Mouse (Mus musculus) myocyte (in vitro differentiated cells): ENCODE data around the gene Frmd4a. TPM values are rescaled to one million over a fixed set of nuclear protein-coding genes. Genes with fewer than 3 reads are reported as not detected.

ENCODE experiments used
- H3K27me3 ChIP-seq: one replicate; pipeline ENCODE4 v1.6.1; 2011; ENCODE audit not compliant: control insufficient read depth, insufficient read depth, insufficient read length
- H3K36me3 ChIP-seq: one replicate; pipeline ENCODE4 v1.6.1; 2011; ENCODE audit not compliant: control insufficient read depth, insufficient read depth
- H3K4me2 ChIP-seq: one replicate; pipeline ENCODE4 v1.6.1; 2011; ENCODE audit warnings: low read depth, control low read depth
- H3K4me3 ChIP-seq: one replicate; pipeline ENCODE4 v1.5.1; 2011; ENCODE audit warnings: mild to moderate bottlenecking, control low read depth, moderate library complexity
- H3K79me2 ChIP-seq: one replicate; pipeline ENCODE4 v1.6.1; 2011; ENCODE audit not compliant: control insufficient read depth, insufficient read depth
- H3ac ChIP-seq: one replicate; pipeline ENCODE4 v1.6.1; 2011; ENCODE audit not compliant: control insufficient read depth, insufficient read length
- CEBPB ChIP-seq: IDR thresholded peaks from 2 replicates; pipeline ENCODE4 v1.6.1; 2011; ENCODE audit warnings: mild to moderate bottlenecking, moderate library complexity; ENCODE audit not compliant: poor library complexity, insufficient read depth, severe bottlenecking
- E2F4 ChIP-seq: IDR thresholded peaks from one replicate; pipeline ENCODE4 v1.6.1; 2011; ENCODE audit warnings: mild to moderate bottlenecking, control low read depth, moderate library complexity; ENCODE audit not compliant: insufficient read depth
- MAX ChIP-seq: IDR thresholded peaks from one replicate; pipeline ENCODE4 v1.6.1; 2011; ENCODE audit warnings: low read depth, mild to moderate bottlenecking, control low read depth
- MYOD1 ChIP-seq, 3 experiments: IDR thresholded peaks; one replicate each; pipeline ENCODE4 v1.6.1; 2011; ENCODE audit warnings: control low read depth in 2 of 3, low read depth in 2 of 3, mild to moderate bottlenecking in 2 of 3, moderate library complexity in 1 of 3; ENCODE audit not compliant: insufficient read length in 2 of 3, control insufficient read depth in 1 of 3
- MYOG ChIP-seq, 3 experiments: IDR thresholded peaks; one replicate each; pipeline ENCODE4 v1.6.1; 2011; ENCODE audit warnings: control low read depth in 2 of 3, low read depth in 2 of 3, mild to moderate bottlenecking in 2 of 3; ENCODE audit not compliant: insufficient read length in 2 of 3, control insufficient read depth in 1 of 3, insufficient read depth in 1 of 3
- POLR2A ChIP-seq: IDR thresholded peaks from one replicate; pipeline ENCODE4 v1.6.1; 2011; ENCODE audit warnings: low read depth, mild to moderate bottlenecking, control low read depth, moderate library complexity; ENCODE audit not compliant: insufficient read length
- POLR2AphosphoS2 ChIP-seq: IDR thresholded peaks from one replicate; pipeline ENCODE4 v1.6.1; 2011; ENCODE audit warnings: low read depth, control low read depth; ENCODE audit not compliant: insufficient read length
- REST ChIP-seq: IDR thresholded peaks from one replicate; pipeline ENCODE4 v1.6.1; 2011; ENCODE audit warnings: mild to moderate bottlenecking, control low read depth, moderate library complexity; ENCODE audit not compliant: insufficient read depth, insufficient read length
- SRF ChIP-seq: IDR thresholded peaks from one replicate; pipeline ENCODE4 v1.6.1; 2011; ENCODE audit warnings: low read depth; ENCODE audit not compliant: control insufficient read depth, insufficient read length
- TCF12 ChIP-seq: IDR thresholded peaks from one replicate; pipeline ENCODE4 v1.6.1; 2011; ENCODE audit warnings: mild to moderate bottlenecking, control low read depth; ENCODE audit not compliant: poor library complexity, insufficient read depth, severe bottlenecking
- TCF3 ChIP-seq: IDR thresholded peaks from one replicate; pipeline ENCODE4 v1.6.1; 2011; ENCODE audit warnings: low read depth, control low read depth; ENCODE audit not compliant: insufficient read length
- USF1 ChIP-seq: IDR thresholded peaks from one replicate; pipeline ENCODE4 v1.6.1; 2011; ENCODE audit warnings: low read depth, mild to moderate bottlenecking, control low read depth, moderate library complexity
- polyA plus RNA-seq: library from polyadenylated mRNA; unstranded; fragments of >200 nt; fragmentation: generic; extraction: Trizol; gene quantifications from one replicate; pipeline ENCODE4 v1.2.1, GENCODE M21; 2012; ENCODE audit warnings: missing spikeins

Gene Frmd4a
- polyA plus RNA-seq, 1 experiment: 24.7 TPM

DNA sequence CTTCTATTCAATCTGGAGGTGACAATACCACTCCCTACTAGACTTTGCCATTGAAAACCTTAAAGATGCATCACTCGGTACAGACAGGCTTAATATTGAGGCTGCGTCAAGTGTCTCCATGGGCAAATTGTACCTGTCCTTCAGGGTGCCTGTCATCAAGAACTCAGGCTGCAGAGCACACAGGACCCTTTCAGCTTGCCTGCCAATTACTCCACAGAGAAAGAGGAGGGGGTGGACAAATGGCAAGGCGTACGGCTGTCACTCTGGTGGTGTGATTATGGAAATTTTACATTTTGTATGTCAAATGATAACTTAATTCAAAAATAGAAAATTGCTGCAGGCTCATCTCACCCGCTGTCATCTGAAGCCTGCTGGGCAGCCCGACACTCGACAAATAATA is 353.0 kb downstream of the Frmd4a start:
- no peaks in the 10 kb centered on the region for H3K27me3 ChIP-seq
- H3ac ChIP-seq: no peak overlapping the region
- no peak for TF ChIP-seq TCF12
- TF ChIP-seq CEBPB: no peak
- no peak for TF ChIP-seq E2F4
- no peak for TF ChIP-seq TCF3
- TF ChIP-seq MYOG (IDR thresholded peaks at IDR 0.05; ENCODE audit: control insufficient read depth in 1 of 3, insufficient read depth in 1 of 3, insufficient read length in 2 of 3, low read depth in 2 of 3): no peak
- TF ChIP-seq SRF: no peak
- TF ChIP-seq POLR2AphosphoS2: no peak
- no peak for TF ChIP-seq REST
- TF ChIP-seq POLR2A: no peak
- no peak for TF ChIP-seq MAX
- no peak for TF ChIP-seq MYOD1 (IDR thresholded peaks at IDR 0.05; ENCODE audit: control insufficient read depth in 1 of 3, insufficient read length in 2 of 3, low read depth in 2 of 3)
- TF ChIP-seq USF1: no peak
- H3K4me3 ChIP-seq: no peak overlapping the region
- no peaks in the 10 kb centered on the region for H3K36me3 ChIP-seq
- no peak overlapping the region for H3K4me2 ChIP-seq
- H3K79me2 ChIP-seq: no peaks in the 10 kb centered on the region

- Histone ChIP-seq H3K36me3 (no peaks in the 10 kb centered on the region), H3K27me3 (no peaks in the 10 kb centered on the region), H3K79me2 (no peaks in the 10 kb centered on the region), H3K4me3 (no peak overlapping the region), H3K4me2 (no peak overlapping the region), H3ac (no peak overlapping the region)
- TF ChIP-seq POLR2A: no peak
- no peak for TF ChIP-seq TCF12
- TF ChIP-seq MAX: no peak
- TF ChIP-seq E2F4: no peak
- no peak for TF ChIP-seq CEBPB
- no peak for TF ChIP-seq USF1
- no peak for TF ChIP-seq MYOG (IDR thresholded peaks at IDR 0.05; ENCODE audit: control insufficient read depth in 1 of 3, insufficient read depth in 1 of 3, insufficient read length in 2 of 3, low read depth in 2 of 3)
- TF ChIP-seq MYOD1 (IDR thresholded peaks at IDR 0.05; ENCODE audit: control insufficient read depth in 1 of 3, insufficient read length in 2 of 3, low read depth in 2 of 3): no peak
- TF ChIP-seq SRF: no peak
- TF ChIP-seq TCF3: no peak
- TF ChIP-seq POLR2AphosphoS2: no peak
- TF ChIP-seq REST: no peak
Measured at GRCm38 (mm10) chr2:4371341-4371740, 353.8 kb downstream of the Frmd4a start.

DNA sequence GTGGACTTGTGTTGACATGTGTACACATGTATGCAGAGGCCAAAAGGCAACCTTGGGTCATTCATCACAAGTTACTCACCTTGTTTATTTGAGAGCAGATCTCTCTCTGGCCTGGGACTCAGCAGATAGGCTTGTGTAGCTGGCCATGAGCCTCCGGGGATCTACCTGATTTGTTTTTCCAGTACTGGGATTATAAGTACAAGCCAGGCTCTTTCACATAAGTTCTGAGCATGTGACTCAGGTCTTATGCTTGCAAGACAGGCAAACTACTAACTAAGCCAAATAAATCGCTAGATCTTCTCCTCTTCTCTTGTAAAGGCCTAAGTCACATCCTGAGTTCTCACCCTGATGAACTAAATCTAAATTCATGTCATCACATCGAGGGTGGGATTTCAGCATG is 361.3 kb downstream of the Frmd4a start:
- Histone ChIP-seq H3ac (no peak overlapping the region), H3K79me2 (peaks cover 15% of the 10 kb centered on the region), H3K4me3 (no peak overlapping the region), H3K36me3 (no peaks in the 10 kb centered on the region), H3K27me3 (no peaks in the 10 kb centered on the region), H3K4me2 (no peak overlapping the region)
- TF ChIP-seq MAX (no peak), MYOG (IDR thresholded peaks at IDR 0.05; ENCODE audit: control insufficient read depth in 1 of 3, insufficient read depth in 1 of 3, insufficient read length in 2 of 3, low read depth in 2 of 3) (no peak)

DNA sequence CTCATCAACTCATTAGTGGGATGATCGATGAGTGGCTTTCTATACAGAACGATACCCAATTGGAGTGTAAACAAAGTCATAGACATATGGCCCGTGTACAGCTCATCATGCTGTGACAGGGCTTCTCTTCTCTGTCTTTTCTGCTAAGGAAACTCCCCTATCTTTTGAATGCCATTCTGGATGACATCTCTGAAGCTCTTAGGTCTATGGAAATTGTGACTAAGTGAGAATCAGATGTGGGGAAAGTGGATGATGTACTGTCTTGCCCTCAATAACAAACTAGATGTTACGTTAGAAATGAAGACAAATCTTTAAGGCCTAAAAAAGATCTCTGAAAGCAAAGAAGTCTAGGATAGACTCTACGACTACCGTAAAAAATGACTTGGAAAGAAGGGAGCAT is 362.9 kb downstream of the Frmd4a start:
- Histone ChIP-seq H3K79me2 (peaks cover 20% of the 10 kb centered on the region), H3K4me2 (no peak overlapping the region), H3K27me3 (no peaks in the 10 kb centered on the region), H3ac (no peak overlapping the region), H3K4me3 (no peak overlapping the region), H3K36me3 (no peaks in the 10 kb centered on the region)
- TF ChIP-seq TCF3 (no peak), E2F4 (no peak), CEBPB (no peak), POLR2A (no peak), USF1 (no peak), SRF (no peak), MYOD1 (IDR thresholded peaks at IDR 0.05; ENCODE audit: control insufficient read depth in 1 of 3, insufficient read length in 2 of 3, low read depth in 2 of 3) (no peak), MAX (no peak), MYOG (IDR thresholded peaks at IDR 0.05; ENCODE audit: control insufficient read depth in 1 of 3, insufficient read depth in 1 of 3, insufficient read length in 2 of 3, low read depth in 2 of 3) (no peak), POLR2AphosphoS2 (no peak), TCF12 (no peak), REST (no peak)

GRCm38 (mm10) chr2:4380926-4381325 is 363.4 kb downstream of the Frmd4a start:
- peaks cover 20% of the 10 kb centered on the region for H3K79me2 ChIP-seq
- no peak overlapping the region for H3ac ChIP-seq
- H3K27me3 ChIP-seq: no peaks in the 10 kb centered on the region
- no peak for TF ChIP-seq E2F4
- TF ChIP-seq POLR2A: no peak
- TF ChIP-seq TCF12: no peak
- no peak for TF ChIP-seq SRF
- no peak for TF ChIP-seq REST
- no peak for TF ChIP-seq MYOG (IDR thresholded peaks at IDR 0.05; ENCODE audit: control insufficient read depth in 1 of 3, insufficient read depth in 1 of 3, insufficient read length in 2 of 3, low read depth in 2 of 3)
- no peak for TF ChIP-seq TCF3
- no peak for TF ChIP-seq POLR2AphosphoS2
- TF ChIP-seq MAX: no peak
- no peak for TF ChIP-seq USF1
- no peak for TF ChIP-seq MYOD1 (IDR thresholded peaks at IDR 0.05; ENCODE audit: control insufficient read depth in 1 of 3, insufficient read length in 2 of 3, low read depth in 2 of 3)
- TF ChIP-seq CEBPB: no peak
- H3K4me3 ChIP-seq: no peak overlapping the region
- no peak overlapping the region for H3K4me2 ChIP-seq
- H3K36me3 ChIP-seq: no peaks in the 10 kb centered on the region
